Mouse (Mus musculus) ES-E14 (cell line): Measurements from ENCODE around the gene Il3. TPM values are rescaled to one million over a fixed set of nuclear protein-coding genes. Genes with fewer than 3 reads are reported as not detected.
A peak's percentile ranks its signal among the peaks of the same experiment; 100 is the strongest.

ENCODE experiments used
- DNase-seq: peaks from one replicate; pipeline ENCODE4 v3.0.0-alpha.2; 2013; ENCODE audit warnings: low read depth, low spot score
- H3K27ac ChIP-seq: 2 replicates; pipeline ENCODE4 v1.5.1; 2012; ENCODE audit warnings: low read depth, mild to moderate bottlenecking, low read length, moderate library complexity, mixed read lengths; ENCODE audit not compliant: poor library complexity, insufficient read depth, severe bottlenecking
- H3K36me3 ChIP-seq: 2 replicates; pipeline ENCODE4 v1.6.1; 2012; ENCODE audit warnings: mild to moderate bottlenecking, low read length, moderate library complexity, mixed read lengths; ENCODE audit not compliant: control insufficient read depth, poor library complexity, insufficient read depth, severe bottlenecking
- H3K4me1 ChIP-seq, 2 experiments: fragments of 150-350 bp in 1 of 2; sonication (generic) in 1 of 2; 2 replicates each; pipeline ENCODE4 v1.6.1; 2012; ENCODE audit warnings: low read length in 2 of 2, mild to moderate bottlenecking in 1 of 2, mixed read lengths in 1 of 2; ENCODE audit not compliant: control insufficient read depth in 2 of 2, insufficient read depth in 2 of 2, poor library complexity in 1 of 2
- H3K4me3 ChIP-seq, 2 experiments: fragments of 150-350 bp in 1 of 2; sonication (generic) in 1 of 2; 2 replicates each; pipeline ENCODE4 v1.5.1; 2012; ENCODE audit warnings: low read length in 2 of 2, low read depth in 1 of 2, mild to moderate bottlenecking in 1 of 2, mixed read lengths in 1 of 2; ENCODE audit not compliant: insufficient read depth in 1 of 2, poor library complexity in 1 of 2, severe bottlenecking in 1 of 2
- H3K9ac ChIP-seq: 2 replicates; pipeline ENCODE4 v1.6.1; 2012; ENCODE audit warnings: low read depth, mild to moderate bottlenecking, low read length, mixed read lengths; ENCODE audit not compliant: poor library complexity, insufficient read depth, severe bottlenecking
- H3K9me3 ChIP-seq: fragments of 150-350 bp; sonication (generic); 2 replicates; pipeline ENCODE4 v1.6.1; 2012; ENCODE audit warnings: low read depth, mild to moderate bottlenecking, low read length; ENCODE audit not compliant: control insufficient read depth, insufficient read depth
- CHD2 ChIP-seq: IDR thresholded peaks from 2 replicates; pipeline ENCODE4 v1.6.1; 2014; ENCODE audit warnings: mild to moderate bottlenecking, low read depth, low read length, inconsistent platforms
- HCFC1 ChIP-seq: IDR thresholded peaks from 2 replicates; pipeline ENCODE4 v1.6.1; 2012; ENCODE audit warnings: low read length, inconsistent platforms, borderline replicate concordance; ENCODE audit not compliant: insufficient read depth
- MAFK ChIP-seq: IDR thresholded peaks from 2 replicates; pipeline ENCODE4 v1.6.1; 2014; ENCODE audit warnings: mild to moderate bottlenecking, low read depth, low read length, inconsistent platforms; ENCODE audit not compliant: insufficient read depth
- ZC3H11A ChIP-seq: IDR thresholded peaks from 2 replicates; pipeline ENCODE4 v1.6.1; 2012; ENCODE audit warnings: low read depth, mild to moderate bottlenecking, inconsistent platforms, low read length, borderline replicate concordance
- ZNF384 ChIP-seq: IDR thresholded peaks from 2 replicates; pipeline ENCODE4 v1.6.1; 2012; ENCODE audit warnings: low read depth, low read length, inconsistent platforms
- in situ Hi-C, 2 experiments: fragments of 600-800 bp; cut with MboI; formaldehyde crosslinking; loops; one replicate each; pipeline ENCODE4 v1.15.1; 2025; ENCODE audit warnings: low sequenced_read_pairs in 2 of 2, inconsistent platforms in 1 of 2; ENCODE audit not compliant: unreplicated experiment in 2 of 2
- total RNA-seq: library from RNA; depleted of rRNA; stranded (reverse); fragments of 300-350 nt; gene quantifications from 2 replicates; pipeline ENCODE4 v1.2.3, GENCODE M21; 2012

Il3 gene
- total RNA-seq, 1 experiment = not detected

DNA sequence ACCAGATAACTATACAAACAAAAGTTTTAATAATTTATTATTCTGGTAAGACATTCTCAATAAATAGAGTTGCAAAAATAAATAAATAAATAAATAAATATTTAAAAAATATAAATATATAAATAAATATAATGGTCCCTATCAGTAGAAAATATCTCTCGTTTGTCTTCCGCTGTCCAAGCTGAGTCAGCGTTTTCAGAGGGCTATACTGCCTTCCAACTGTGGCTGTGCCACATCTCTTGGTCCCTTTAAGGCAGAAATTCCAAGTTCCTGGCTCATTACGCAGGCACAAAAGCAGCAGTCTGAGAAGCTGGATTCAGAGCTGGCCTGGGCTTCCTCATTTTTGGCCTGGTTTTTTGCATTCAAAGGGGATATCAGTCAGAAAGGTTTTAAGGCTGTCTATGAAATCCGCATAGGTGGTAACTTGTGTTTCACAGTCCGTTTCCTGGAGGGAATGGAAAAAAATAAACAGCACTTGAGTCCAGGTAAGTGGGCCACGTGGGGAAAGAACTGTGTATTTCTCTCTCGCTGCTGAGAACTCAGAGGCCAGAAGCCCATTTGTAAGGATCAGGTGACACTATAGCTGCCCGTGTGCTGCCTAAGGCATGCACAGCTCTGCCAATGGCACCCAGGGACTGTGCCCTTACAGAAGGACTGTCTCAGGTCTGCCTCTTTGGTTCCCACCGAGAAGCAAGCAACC lies 19.7 kb downstream of the Il3 start:
- no peak for DNase-seq
- Histone ChIP-seq H3K4me3 (no peak overlapping the region), H3K9me3 (no peaks in the 10 kb centered on the region), H3K4me1 (no peaks in the 10 kb centered on the region), H3K9ac (no peak overlapping the region), H3K27ac (no peak overlapping the region), H3K36me3 (no peaks in the 10 kb centered on the region)
- TF ChIP-seq MAFK (peak; percentile 86), HCFC1 (no peak), ZC3H11A (no peak), CHD2 (no peak), ZNF384 (no peak)
- in situ Hi-C loops = no loop called here

DNA sequence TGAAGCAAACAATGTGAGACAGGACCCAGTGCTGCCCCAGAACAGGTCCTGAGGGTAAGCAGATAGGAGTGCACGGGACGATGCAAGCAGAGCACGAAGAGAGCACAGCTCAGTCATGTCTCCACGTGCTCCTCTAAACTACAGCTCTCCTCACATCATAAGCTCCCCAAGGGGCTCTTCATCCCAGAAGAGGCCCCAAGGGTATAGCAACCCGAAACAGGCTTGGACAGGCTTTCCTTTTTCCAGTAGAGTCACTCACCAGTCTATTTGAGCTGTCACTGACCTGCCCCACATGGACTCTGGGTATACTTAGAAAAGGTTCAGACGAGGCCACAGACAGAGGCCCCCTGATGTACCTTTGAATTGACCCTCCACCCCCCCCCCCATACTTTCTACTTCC lies 22.6 kb downstream of the Il3 start:
- no peaks in the 10 kb centered on the region for H3K9me3 ChIP-seq
- no peak for DNase-seq
- H3K4me3 ChIP-seq = no peak overlapping the region
- H3K4me1 ChIP-seq = no peaks in the 10 kb centered on the region
- H3K36me3 ChIP-seq = no peaks in the 10 kb centered on the region
- in situ Hi-C loops = no loop called here
- no peak overlapping the region for H3K9ac ChIP-seq
- TF ChIP-seq HCFC1 (no peak), ZC3H11A (no peak), MAFK (no peak), CHD2 (no peak), ZNF384 (no peak)
- H3K27ac ChIP-seq = no peak overlapping the region

DNA sequence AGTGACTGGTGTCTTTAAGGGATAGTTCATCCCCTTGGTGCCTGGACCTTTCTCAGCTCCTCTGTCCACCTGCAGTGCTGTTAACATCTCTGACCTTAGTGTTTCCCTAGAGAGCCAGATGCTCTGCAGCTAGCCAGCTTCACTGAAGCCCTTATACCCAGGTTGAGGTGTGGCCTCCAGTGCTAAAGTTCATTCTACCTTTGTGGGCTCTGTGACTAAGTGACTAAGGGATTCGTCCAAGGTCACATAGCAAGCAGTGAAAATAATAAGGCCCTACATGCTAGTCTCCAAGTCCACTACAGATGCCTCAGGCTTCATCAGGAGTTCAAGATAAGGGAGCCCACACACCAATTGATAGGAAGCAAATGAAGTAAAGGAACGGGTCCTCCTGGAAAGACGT lies 24.6 kb downstream of the Il3 start:
- Histone ChIP-seq H3K9ac (no peak overlapping the region), H3K9me3 (no peaks in the 10 kb centered on the region)
- in situ Hi-C loops = no loop called here

DNA sequence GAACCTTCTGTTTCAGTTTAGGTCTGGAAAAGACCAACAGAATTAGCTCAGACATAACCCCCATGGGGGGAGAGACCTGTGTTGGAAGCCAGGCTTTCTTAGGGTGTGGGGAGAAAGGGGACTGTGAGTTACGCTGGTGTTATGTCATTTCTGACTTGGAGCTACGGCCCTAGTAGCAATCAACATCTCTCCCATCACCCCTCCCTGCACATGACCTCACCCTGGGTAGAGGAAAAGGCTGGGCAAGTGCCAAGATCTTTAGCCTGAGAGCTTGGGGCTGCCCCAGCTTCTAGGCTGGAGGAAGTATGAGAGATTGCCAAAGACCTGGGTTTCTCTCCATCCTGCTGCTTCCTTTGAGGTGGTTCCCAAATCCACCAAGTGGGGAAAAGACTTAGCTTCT lies 30.1 kb downstream of the Il3 start:
- H3K36me3 ChIP-seq = no peaks in the 10 kb centered on the region
- H3K4me3 ChIP-seq = no peak overlapping the region
- H3K4me1 ChIP-seq = no peaks in the 10 kb centered on the region
- no peak overlapping the region for H3K27ac ChIP-seq
- DNase-seq = no peak
- no peaks in the 10 kb centered on the region for H3K9me3 ChIP-seq
- in situ Hi-C loops = no loop called here
- H3K9ac ChIP-seq = no peak overlapping the region
- TF ChIP-seq MAFK (no peak), HCFC1 (no peak), ZC3H11A (no peak), ZNF384 (no peak), CHD2 (no peak)

More for the DNA sequence above, 24.6 kb downstream of the Il3 start:
- no peak overlapping the region for H3K27ac ChIP-seq
- no peaks in the 10 kb centered on the region for H3K36me3 ChIP-seq
- no peaks in the 10 kb centered on the region for H3K4me1 ChIP-seq
- no peak for DNase-seq
- TF ChIP-seq ZC3H11A = no peak
- H3K4me3 ChIP-seq = no peak overlapping the region

DNA sequence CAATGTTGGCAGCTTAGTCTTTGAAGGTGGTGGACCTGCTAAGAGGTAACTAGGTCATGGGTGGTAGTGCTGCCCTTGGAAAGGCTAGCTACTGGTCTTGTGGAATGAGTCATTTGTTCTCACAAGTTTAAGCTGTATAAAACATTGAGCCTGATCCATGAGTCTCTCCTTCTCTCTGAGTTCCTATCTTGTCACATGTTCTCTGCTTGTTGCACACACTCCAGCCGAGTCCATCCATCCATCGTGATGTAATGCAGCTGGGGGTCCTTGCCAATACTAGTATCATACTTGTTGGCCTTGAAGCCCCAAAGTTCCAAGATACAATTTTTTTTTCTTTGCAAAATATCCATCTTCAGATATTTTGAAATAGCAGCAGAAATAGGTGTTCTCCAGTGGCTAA lies 39.6 kb downstream of the Il3 start:
- Histone ChIP-seq H3K4me3 (no peak overlapping the region), H3K36me3 (no peaks in the 10 kb centered on the region), H3K4me1 (no peaks in the 10 kb centered on the region), H3K9me3 (no peaks in the 10 kb centered on the region), H3K9ac (no peak overlapping the region), H3K27ac (no peak overlapping the region)
- no peak for DNase-seq
- TF ChIP-seq ZC3H11A (no peak), ZNF384 (no peak), CHD2 (no peak), HCFC1 (no peak), MAFK (no peak)
- in situ Hi-C loops = no loop called here
